35 mouse cellular contexts compared by ENCODE assay signal in genomic region chr16:30255061-30255460, GRCm38 (mm10). TPM values are rescaled to one million over a fixed set of nuclear protein-coding genes. Genes with fewer than 3 reads are reported as not detected.
DNase-seq lines count a peak whose midpoint lies in the region; ATAC-seq and TF ChIP-seq lines count a peak whose summit lies in the region.
"Had no signal": no experiment of that assay in that cellular context is flagged by ENCODE, and none has a peak within 500 bp of the region (broad histone marks: within the 10 kb centered on the region; RNA-seq: fewer than 3 reads in every experiment).

No protein-coding gene starts in this region.

- peak overlapping the region; percentile 87 for H3K27ac ChIP-seq in liver, postnatal 0 days (ENCODE audit: low read depth)
- H3K27ac ChIP-seq in liver, embryonic 12.5 days, result no peak overlapping the region
- no peak overlapping the region for H3K27ac ChIP-seq in cerebellum, adult 2 months (ENCODE audit: insufficient read depth, low read length)
- H3K27ac ChIP-seq: embryonic facial prominence, embryonic 12.5 days; embryonic facial prominence, embryonic 15.5 days; gastrocnemius, adult 2 months; heart, adult 2 months; heart, embryonic 10.5 days; heart, embryonic 13.5 days; hindbrain, embryonic 14.5 days; hindbrain, postnatal 0 days had no signal

- 51% methylated on average over 7 of the region's 7 CpGs for WGBS in liver, postnatal 0 days (ENCODE audit: insufficient replicate concordance)
- WGBS in liver, embryonic 12.5 days (ENCODE audit: insufficient replicate concordance), result 62% methylated on average over 7 of the region's 7 CpGs
- 85% methylated on average over 7 of the region's 7 CpGs for WGBS in cerebellum, adult 2 months

- no peak overlapping the region for H3K9ac ChIP-seq in liver, postnatal 0 days (replicated peaks)
- H3K9ac ChIP-seq in liver, embryonic 12.5 days, result no peak overlapping the region
- H3K9ac ChIP-seq: embryonic facial prominence, embryonic 12.5 days; embryonic facial prominence, embryonic 15.5 days; forebrain, postnatal 0 days; heart, embryonic 13.5 days; hindbrain, embryonic 14.5 days had no signal

- H3K4me3 ChIP-seq in liver, postnatal 0 days (ENCODE audit: low read depth, low read length), result no peak overlapping the region
- H3K4me3 ChIP-seq in liver, embryonic 12.5 days, result no peak overlapping the region
- H3K4me3 ChIP-seq in cerebellum, adult 2 months (replicated peaks; ENCODE audit: insufficient read depth, low read depth, low read length), result no peak overlapping the region
- H3K4me3 ChIP-seq: embryonic facial prominence, embryonic 12.5 days; embryonic facial prominence, embryonic 15.5 days; gastrocnemius, adult 2 months; heart, adult 2 months; heart, embryonic 10.5 days; heart, embryonic 13.5 days had no signal

- peaks cover 9% of the 10 kb centered on the region for H3K4me1 ChIP-seq in liver, postnatal 0 days (ENCODE audit: insufficient read depth)
- peaks cover 23% of the 10 kb centered on the region for H3K4me1 ChIP-seq in liver, embryonic 12.5 days
- H3K4me1 ChIP-seq in cerebellum, adult 2 months (ENCODE audit: control insufficient read depth, insufficient read depth, low read length), result no peaks in the 10 kb centered on the region; the same call in 1 of the 2 replicates

- DNase-seq in liver, postnatal 0 days, result no peak
- peak; percentile 75 for DNase-seq in thymus, postnatal 0 days (ENCODE audit: low spot score)
- DNase-seq in thymus, postnatal 25 days, result peak; percentile 55
- DNase-seq in cerebellum, adult 2 months, result no peak
- DNase-seq in cerebellum, adult 18-20 months, result no peak
- DNase-seq: adrenal gland, adult 8-10 months; adrenal gland, postnatal 25 days; B cell, adult 2 months; cerebellum, adult 11-12 months; cerebellum, adult 9-11 months; cerebellum, postnatal 25 days; forebrain, postnatal 0 days; gastrocnemius, adult 2 months; gastrocnemius, postnatal 14 days; heart, adult 2 months; heart, postnatal 14 days; heart, postnatal 4 days had no signal

- no peak for TF ChIP-seq POLR2A in cerebellum, adult 2 months (IDR thresholded peaks at IDR 0.05; ENCODE audit: borderline replicate concordance, insufficient read depth, low read length)

- no peaks in the 10 kb centered on the region for H3K9me3 ChIP-seq in liver, postnatal 0 days (ENCODE audit: low read length)
- no peaks in the 10 kb centered on the region for H3K9me3 ChIP-seq in liver, embryonic 12.5 days (replicated peaks)
- H3K9me3 ChIP-seq: embryonic facial prominence, embryonic 12.5 days; embryonic facial prominence, embryonic 15.5 days; heart, embryonic 10.5 days; heart, embryonic 13.5 days had no signal

- no peak for TF ChIP-seq CTCF in liver, postnatal 0 days (IDR thresholded peaks at IDR 0.05; ENCODE audit: low read depth)
- no peak for TF ChIP-seq CTCF in cerebellum, adult 2 months (IDR thresholded peaks at IDR 0.05; ENCODE audit: borderline replicate concordance, insufficient read depth, low read depth, low read length)

- no peaks in the 10 kb centered on the region for H3K36me3 ChIP-seq in liver, postnatal 0 days (replicated peaks; ENCODE audit: insufficient read depth, low read length)
- no peaks in the 10 kb centered on the region for H3K36me3 ChIP-seq in liver, embryonic 12.5 days
- H3K36me3 ChIP-seq: embryonic facial prominence, embryonic 12.5 days; embryonic facial prominence, embryonic 15.5 days; heart, embryonic 10.5 days; heart, embryonic 13.5 days had no signal

- H3K27me3 ChIP-seq in liver, postnatal 0 days (ENCODE audit: insufficient read depth, low read length), result no peaks in the 10 kb centered on the region
- peaks cover 15% of the 10 kb centered on the region for H3K27me3 ChIP-seq in liver, embryonic 12.5 days (replicated peaks)
- H3K27me3 ChIP-seq in cerebellum, adult 2 months (ENCODE audit: control insufficient read depth, insufficient read depth, low read length), result no peaks in the 10 kb centered on the region; the same call in 1 of the 2 replicates

- no peak for ATAC-seq in liver, postnatal 0 days
- ATAC-seq in liver, embryonic 12.5 days, result no peak
- no peak for ATAC-seq in granulocyte monocyte progenitor cell, adult 5-6 weeks (replicated peaks; ENCODE audit: poor library complexity, severe bottlenecking)
- ATAC-seq: activated CD4-positive, CD25-positive, alpha-beta regulatory T cell, adult 4 months; forebrain, embryonic 14.5 days; forebrain, postnatal 0 days; hindbrain, postnatal 0 days had no signal

- TF ChIP-seq EP300 in liver, postnatal 0 days (IDR thresholded peaks at IDR 0.05; ENCODE audit: low read depth), result no peak

- no peak overlapping the region for H3K4me2 ChIP-seq in liver, postnatal 0 days (ENCODE audit: low read depth, low read length)
- H3K4me2 ChIP-seq in liver, embryonic 12.5 days, result no peak overlapping the region
- H3K4me2 ChIP-seq: embryonic facial prominence, embryonic 12.5 days; embryonic facial prominence, embryonic 15.5 days; heart, embryonic 13.5 days; hindbrain, embryonic 14.5 days had no signal

RNA-seq across cellular contexts. Expression of gene Cpn2, which starts 12.2 kb away (rescaled TPM):
- polyA plus RNA-seq in liver, postnatal 0 days (2015; fragmentation: Nextera tagmentation; extraction: Ambion mirVana), result 10.9 and 12.0 TPM in 2 replicates
- 1.5 and 1.6 TPM in 2 replicates for polyA plus RNA-seq in liver, embryonic 12.5 days (2016; fragmentation: Nextera tagmentation; extraction: Ambion mirVana)
- not detected in 2 replicates for polyA plus RNA-seq in thymus, postnatal 0 days (2015; fragmentation: Nextera tagmentation; extraction: Ambion mirVana)
- polyA plus RNA-seq in cerebellum, adult 2 months (2012; rRNA removed), result not detected in 2 replicates
- total RNA-seq in granulocyte monocyte progenitor cell, adult 5-6 weeks (2014; fragmentation: Nextera tagmentation), result not detected in 2 replicates
- total RNA-seq in granulocyte monocyte progenitor cell, adult 5-6 weeks (2017), result not detected in 2 replicates
- total RNA-seq: CH12.LX; common myeloid progenitor, adult 5-6 weeks; forebrain, postnatal 0 days; gastrocnemius, adult 2 months; gastrocnemius, postnatal 14 days; heart, postnatal 4 days; MEL had no signal
- polyA plus RNA-seq: activated CD4-positive, CD25-positive, alpha-beta regulatory T cell, adult 4 months; brain, embryonic 14.5 days; embryonic facial prominence, embryonic 12.5 days; embryonic facial prominence, embryonic 15.5 days; forebrain, embryonic 11.5 days; forebrain, embryonic 14.5 days; forebrain, postnatal 0 days; frontal cortex, adult 2 months; heart, embryonic 13.5 days; heart, embryonic 16.5 days; hindbrain, embryonic 11.5 days; hindbrain, embryonic 14.5 days; hindbrain, postnatal 0 days had no signal

RNA-seq across cellular contexts. Expression of gene Lrrc15, which starts 28.0 kb away (rescaled TPM):
- 0.11 TPM in 2 replicates for polyA plus RNA-seq in liver, postnatal 0 days (2015; fragmentation: Nextera tagmentation; extraction: Ambion mirVana)
- polyA plus RNA-seq in liver, embryonic 12.5 days (2016; fragmentation: Nextera tagmentation; extraction: Ambion mirVana), result 0.02 TPM in 1 of 2 replicates, not detected in the other
- polyA plus RNA-seq in thymus, postnatal 0 days (2015; fragmentation: Nextera tagmentation; extraction: Ambion mirVana), result 0.21 and 0.23 TPM in 2 replicates
- not detected in 2 replicates for polyA plus RNA-seq in cerebellum, adult 2 months (2012; rRNA removed)
- not detected in 2 replicates for total RNA-seq in granulocyte monocyte progenitor cell, adult 5-6 weeks (2014; fragmentation: Nextera tagmentation)
- not detected in 2 replicates for total RNA-seq in granulocyte monocyte progenitor cell, adult 5-6 weeks (2017)
- total RNA-seq: adrenal gland, postnatal 25 days; CH12.LX; common myeloid progenitor, adult 5-6 weeks; MEL had no signal
- polyA plus RNA-seq: activated CD4-positive, CD25-positive, alpha-beta regulatory T cell, adult 4 months; frontal cortex, adult 2 months had no signal

RNA-seq across cellular contexts. Expression of gene Gp5, which starts 55.5 kb away (rescaled TPM):
- polyA plus RNA-seq in liver, postnatal 0 days (2015; fragmentation: Nextera tagmentation; extraction: Ambion mirVana), result 17.5 and 17.7 TPM in 2 replicates
- polyA plus RNA-seq in liver, embryonic 12.5 days (2016; fragmentation: Nextera tagmentation; extraction: Ambion mirVana), result 31.3 and 32.1 TPM in 2 replicates
- 1.3 and 1.8 TPM in 2 replicates for polyA plus RNA-seq in thymus, postnatal 0 days (2015; fragmentation: Nextera tagmentation; extraction: Ambion mirVana)
- polyA plus RNA-seq in cerebellum, adult 2 months (2012; rRNA removed), result 1.4 TPM in 2 replicates
- total RNA-seq in granulocyte monocyte progenitor cell, adult 5-6 weeks (2014; fragmentation: Nextera tagmentation), result not detected in 2 replicates
- 1.4 TPM in 1 of 2 replicates, not detected in the other for total RNA-seq in granulocyte monocyte progenitor cell, adult 5-6 weeks (2017)
- total RNA-seq: gastrocnemius, adult 2 months had no signal
- polyA plus RNA-seq: activated CD4-positive, CD25-positive, alpha-beta regulatory T cell, adult 4 months had no signal

Comparison
In these comparisons a context has a peak if more than half of its experiments do, and no peak if none do; other contexts are left out.
1. DNase-seq: peak in thymus, postnatal 0 days (single experiment) and thymus, postnatal 25 days (single experiment); none in liver, postnatal 0 days (single experiment), cerebellum, adult 2 months (0 of 2) and cerebellum, adult 18-20 months (0 of 2).